Mouse (Mus musculus) left cerebral cortex, postnatal 10 days (tissue): ENCODE measurements around the gene Itih2. TPM values are rescaled to one million over a fixed set of nuclear protein-coding genes. Genes with fewer than 3 reads are reported as not detected.
A peak's percentile ranks its signal among the peaks of the same experiment; 100 is the strongest.

Source experiments
- DNase-seq, 2 experiments: peaks; one replicate each; pipeline ENCODE4 v3.0.0; 2021 to 2022; ENCODE audit warnings: low spot score in 2 of 2, mixed read lengths in 1 of 2; ENCODE audit errors: extremely low spot score in 1 of 2
- intact Hi-C: fragments of 180-260 bp; cut with DNase I; formaldehyde crosslinking; loops from one replicate; pipeline ENCODE4 v1.15.1; 2025
- total RNA-seq, 2 experiments: library from RNA; stranded (reverse); gene quantifications; 2 replicates each; pipeline ENCODE4 v1.2.3; 2021

The Itih2 gene
- total RNA-seq, 2 experiments from 2014 or later = 3.3 to 3.5 TPM

- intact Hi-C loops = no loop called here
- DNase-seq = no peak
Measured at GRCm38 (mm10) chr2:10126122-10126521, 5.1 kb downstream of the Itih2 start.

GRCm38 (mm10) chr2:10121826-10122225 lies 9.4 kb downstream of the Itih2 start:
- DNase-seq = no peak
- intact Hi-C loops = no loop called here

GRCm38 (mm10) chr2:10119276-10119675 lies 11.9 kb downstream of the Itih2 start:
- DNase-seq = no peak
- intact Hi-C loops = no loop called here

GRCm38 (mm10) chr2:10118751-10119150 lies 12.4 kb downstream of the Itih2 start:
- DNase-seq = no peak
- intact Hi-C loops = no loop called here

- intact Hi-C loops = no loop called here
- no peak for DNase-seq
Measured at GRCm38 (mm10) chr2:10108535-10109189, 22.5 kb downstream of the Itih2 start.

GRCm38 (mm10) chr2:10101180-10101579 lies 30.0 kb downstream of the Itih2 start:
- intact Hi-C loops = loop anchor here (1.0 to 5.0 kb wide), 2 partner anchors 41 to 187 kb away; no protein-coding TSS in a partner anchor
- DNase-seq = peak; percentile 23 to 44

GRCm38 (mm10) chr2:10100471-10100870 lies 30.7 kb downstream of the Itih2 start:
- intact Hi-C loops = loop anchor here (5.0 kb wide), 1 partner anchor 42 kb away; no protein-coding TSS in a partner anchor
- DNase-seq = no peak

- intact Hi-C loops = loop anchor here (10.0 kb wide), 1 partner anchor 1424 kb away; no protein-coding TSS in a partner anchor
Measured at GRCm38 (mm10) chr2:10098598-10099215, 32.5 kb downstream of the Itih2 start.

GRCm38 (mm10) chr2:10094327-10095100 lies 36.7 kb downstream of the Itih2 start:
- no peak for DNase-seq
- intact Hi-C loops = loop anchor here (10.0 kb wide), 1 partner anchor 1420 kb away; no protein-coding TSS in a partner anchor

More at GRCm38 (mm10) chr2:10098598-10099215, 32.5 kb downstream of the Itih2 start:
- peak in 1 of 2 experiments; percentile 43 for DNase-seq

GRCm38 (mm10) chr2:10087256-10087850 lies 43.8 kb downstream of the Itih2 start:
- intact Hi-C loops = no loop called here
- DNase-seq = no peak

- intact Hi-C loops = no loop called here
- DNase-seq = no peak
Measured at GRCm38 (mm10) chr2:10082737-10083136, 48.5 kb downstream of the Itih2 start.

- no peak for DNase-seq
- intact Hi-C loops = no loop called here
Measured at GRCm38 (mm10) chr2:10081453-10082080, 49.6 kb downstream of the Itih2 start.

- intact Hi-C loops = no loop called here
- peak; percentile 97 to 99 for DNase-seq
Measured at GRCm38 (mm10) chr2:10080310-10081010, 50.7 kb downstream of the Itih2 start, which contains the start of the genes Atp5c1 and Kin. Gene Atp5c1 (minus strand): TSS chr2:10080510. Gene Kin (plus strand): TSS chr2:10080593.

- intact Hi-C loops = no loop called here
- no peak for DNase-seq
Measured at GRCm38 (mm10) chr2:10079745-10080309, 51.4 kb downstream of the Itih2 start.

GRCm38 (mm10) chr2:10076675-10077074 lies 54.5 kb downstream of the Itih2 start:
- intact Hi-C loops = no loop called here
- DNase-seq = no peak

GRCm38 (mm10) chr2:10074470-10074869 lies 56.7 kb downstream of the Itih2 start:
- intact Hi-C loops = no loop called here
- DNase-seq = no peak

- intact Hi-C loops = no loop called here
- DNase-seq = no peak
Measured at GRCm38 (mm10) chr2:10071751-10072150, 59.4 kb downstream of the Itih2 start.

- intact Hi-C loops = no loop called here
- DNase-seq = no peak
Measured at GRCm38 (mm10) chr2:10058836-10059235, 72.4 kb downstream of the Itih2 start.
